Mouse (Mus musculus) heart, postnatal 0 days (tissue): Measurements from ENCODE around the gene Kif5a. TPM values are rescaled to one million over a fixed set of nuclear protein-coding genes. Genes with fewer than 3 reads are reported as not detected.

Experiments used
- ATAC-seq: fragments of 200-750 bp; cut with Nextera tagmentation; 2 replicates; pipeline ENCODE4 v1.8.0; 2017; ENCODE audit warnings: low read depth, moderate number of reproducible peaks, moderate library complexity; ENCODE audit not compliant: insufficient read depth
- DNase-seq: peaks from one replicate; pipeline ENCODE4 v3.0.0-alpha.2; 2016; ENCODE audit warnings: low spot score
- H3K27ac ChIP-seq: fragments of 300-500 bp; sonication (generic); 2 replicates; pipeline ENCODE4 v1.5.1; 2014; ENCODE audit warnings: low read depth, mild to moderate bottlenecking
- H3K27me3 ChIP-seq: fragments of 300-500 bp; sonication (generic); 2 replicates; pipeline ENCODE4 v1.6.1; 2014; ENCODE audit warnings: low read length, mixed read lengths; ENCODE audit not compliant: control insufficient read depth, insufficient read depth
- H3K36me3 ChIP-seq: fragments of 300-500 bp; sonication (generic); replicated peaks from 2 replicates; pipeline ENCODE4 v1.6.1; 2014; ENCODE audit warnings: low read length, mixed read lengths; ENCODE audit not compliant: control insufficient read depth, insufficient read depth
- H3K4me1 ChIP-seq: fragments of 300-500 bp; sonication (generic); 2 replicates; pipeline ENCODE4 v1.6.1; 2014; ENCODE audit warnings: antibody characterized with exemption; ENCODE audit not compliant: control insufficient read depth, insufficient read depth
- H3K4me2 ChIP-seq: fragments of 300-500 bp; sonication (generic); 2 replicates; pipeline ENCODE4 v1.6.1; 2014; ENCODE audit warnings: low read depth, mild to moderate bottlenecking, low read length, moderate library complexity
- H3K4me3 ChIP-seq: fragments of 300-500 bp; sonication (generic); 2 replicates; pipeline ENCODE4 v1.5.1; 2014; ENCODE audit warnings: low read depth, low read length
- H3K9ac ChIP-seq: fragments of 300-500 bp; sonication (generic); replicated peaks from 2 replicates; pipeline ENCODE4 v1.6.1; 2014; ENCODE audit warnings: low read depth, low read length, mixed read lengths
- H3K9me3 ChIP-seq: fragments of 300-500 bp; sonication (generic); replicated peaks from 2 replicates; pipeline ENCODE4 v1.6.1; 2016; ENCODE audit warnings: low read length; ENCODE audit not compliant: control insufficient read depth
- CTCF ChIP-seq: IDR thresholded peaks from 2 replicates; pipeline ENCODE4 v1.5.1; 2016; ENCODE audit warnings: antibody characterized with exemption, control low read depth, low read depth
- EP300 ChIP-seq: IDR thresholded peaks from 2 replicates; pipeline ENCODE4 v1.6.1; 2016; ENCODE audit warnings: antibody characterized with exemption, low read depth
- WGBS: fragments of 180-500 bp; shearing (Covaris S2); extraction: QIAGEN DNeasy Blood & Tissue Kit; methylation state at CpG from one replicate; pipeline ENCODE4 v1.1.7; 2014; 5-methylcytosine and 5-hydroxymethylcytosine counted together
- polyA plus RNA-seq: library from polyadenylated mRNA; unstranded; fragments of >200 nt; fragmentation: Nextera tagmentation; extraction: Ambion mirVana; gene quantifications from 2 replicates; pipeline ENCODE4 v1.2.1, GENCODE M21; 2015
- total RNA-seq: library from RNA; depleted of rRNA; stranded (reverse); fragments of >200 nt; gene quantifications from 2 replicates; pipeline ENCODE4 v1.2.3, GENCODE M21; 2014; ENCODE audit warnings: low replicate concordance

The Kif5a gene
- total and polyA plus RNA-seq, 2 experiments from 2014 or later = 0.11 to 0.27 TPM

DNA sequence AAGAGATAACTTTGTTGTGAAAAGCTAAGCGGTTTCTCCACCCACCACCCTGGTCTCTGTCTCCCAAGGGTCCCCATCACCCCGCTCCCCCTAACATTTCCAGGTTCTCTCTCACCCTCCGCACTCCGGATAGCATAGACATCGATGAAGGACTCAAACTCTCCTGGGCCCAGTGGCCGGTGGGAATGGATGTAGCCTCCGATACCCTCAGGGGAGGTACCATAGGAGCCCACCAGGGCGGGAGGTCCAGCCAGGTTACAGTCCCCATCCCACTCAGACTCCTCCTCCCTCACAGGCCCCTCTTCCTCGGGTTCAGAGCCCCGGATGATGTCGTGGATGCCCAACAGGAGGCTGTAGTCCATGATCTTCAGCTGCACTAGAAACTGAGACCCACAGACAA lies 63.7 kb downstream of the Kif5a start:
- Histone ChIP-seq H3K4me3 (no peak overlapping the region), H3K36me3 (peaks cover 49% of the 10 kb centered on the region), H3K9ac (no peak overlapping the region), H3K27ac (no peak overlapping the region), H3K9me3 (no peaks in the 10 kb centered on the region), H3K4me1 (peaks cover 14% of the 10 kb centered on the region), H3K4me2 (no peak overlapping the region), H3K27me3 (no peaks in the 10 kb centered on the region)
- DNase-seq = no peak
- 87% methylated on average over 11 of the region's 11 CpGs for WGBS
- no peak for TF ChIP-seq EP300
- TF ChIP-seq CTCF = no peak
- no peak for ATAC-seq

GRCm38 (mm10) chr10:127199068-127199467 lies 64.1 kb downstream of the Kif5a start:
- peaks cover 48% of the 10 kb centered on the region for H3K36me3 ChIP-seq
- H3K4me1 ChIP-seq = peaks cover 14% of the 10 kb centered on the region
- 71% methylated on average over 5 of the region's 5 CpGs for WGBS
- ATAC-seq (no peak), DNase-seq (no peak)
- H3K27ac ChIP-seq = no peak overlapping the region
- H3K4me2 ChIP-seq = no peak overlapping the region
- H3K9me3 ChIP-seq = no peaks in the 10 kb centered on the region
- no peak overlapping the region for H3K4me3 ChIP-seq
- H3K27me3 ChIP-seq = no peaks in the 10 kb centered on the region
- no peak overlapping the region for H3K9ac ChIP-seq
- TF ChIP-seq EP300 (no peak), CTCF (no peak)

DNA sequence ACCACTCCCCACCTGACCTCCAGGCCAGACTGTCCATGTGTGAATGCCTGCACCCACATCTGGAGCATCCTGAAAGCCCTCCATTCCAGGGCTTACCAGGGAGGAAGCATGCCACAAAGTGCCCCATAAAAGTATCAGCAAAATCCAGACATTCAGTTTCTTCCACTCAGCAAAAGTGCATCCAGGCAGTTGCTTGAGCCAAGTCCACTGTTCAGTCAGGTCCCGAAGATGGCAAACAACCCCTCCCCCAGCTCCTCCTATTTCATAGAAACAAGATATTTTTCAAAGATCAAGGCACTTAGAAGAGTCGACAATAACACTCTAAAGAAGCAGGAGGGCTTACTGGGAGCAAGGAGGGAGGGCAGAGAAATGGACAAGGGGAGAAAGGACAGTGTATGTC lies 64.7 kb downstream of the Kif5a start:
- 49% methylated on average over 2 of the region's 2 CpGs for WGBS
- H3K9ac ChIP-seq = no peak overlapping the region
- no peaks in the 10 kb centered on the region for H3K9me3 ChIP-seq
- TF ChIP-seq CTCF = no peak
- TF ChIP-seq EP300 = no peak
- H3K36me3 ChIP-seq = peaks cover 43% of the 10 kb centered on the region
- DNase-seq (no peak), ATAC-seq (no peak)
- H3K4me3 ChIP-seq = no peak overlapping the region
- H3K4me2 ChIP-seq = no peak overlapping the region
- no peaks in the 10 kb centered on the region for H3K27me3 ChIP-seq
- H3K4me1 ChIP-seq = peaks cover 14% of the 10 kb centered on the region
- no peak overlapping the region for H3K27ac ChIP-seq

GRCm38 (mm10) chr10:127197505-127198110 lies 65.5 kb downstream of the Kif5a start:
- Histone ChIP-seq H3K4me3 (no peak overlapping the region), H3K27me3 (no peaks in the 10 kb centered on the region), H3K9me3 (no peaks in the 10 kb centered on the region), H3K9ac (no peak overlapping the region), H3K4me1 (peaks cover 14% of the 10 kb centered on the region), H3K27ac (no peak overlapping the region), H3K4me2 (no peak overlapping the region), H3K36me3 (peaks cover 36% of the 10 kb centered on the region)
- TF ChIP-seq CTCF = no peak
- TF ChIP-seq EP300 = no peak
- 71% methylated on average over 11 of the region's 11 CpGs for WGBS
- ATAC-seq (no peak), DNase-seq (no peak)

DNA sequence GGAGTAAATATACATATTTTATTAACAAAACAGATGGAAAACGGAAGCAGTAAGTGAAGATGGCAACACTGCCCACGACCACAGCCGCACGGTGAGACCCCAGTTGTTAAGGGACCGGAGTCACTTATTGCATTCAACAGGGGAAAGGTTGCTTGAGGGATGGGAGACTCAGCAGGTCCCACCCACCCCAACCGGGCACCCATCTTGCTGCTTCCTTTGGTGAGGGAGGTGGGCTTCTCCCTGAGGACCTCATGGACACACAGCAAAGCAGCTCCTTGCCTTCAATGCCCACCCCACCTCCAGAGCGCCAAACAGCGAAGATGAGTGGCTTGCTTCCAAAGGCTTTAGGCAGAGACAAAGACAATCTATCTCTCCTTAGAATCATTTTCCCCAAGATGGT lies 66.0 kb downstream of the Kif5a start:
- H3K4me2 ChIP-seq = no peak overlapping the region
- H3K27me3 ChIP-seq = no peaks in the 10 kb centered on the region
- DNase-seq (no peak), ATAC-seq (no peak)
- H3K4me1 ChIP-seq = peaks cover 14% of the 10 kb centered on the region
- WGBS = 87% methylated on average over 8 of the region's 8 CpGs
- no peaks in the 10 kb centered on the region for H3K9me3 ChIP-seq
- no peak overlapping the region for H3K27ac ChIP-seq
- H3K4me3 ChIP-seq = no peak overlapping the region
- TF ChIP-seq EP300 = no peak
- no peak for TF ChIP-seq CTCF
- H3K36me3 ChIP-seq = peaks cover 31% of the 10 kb centered on the region
- H3K9ac ChIP-seq = no peak overlapping the region

- no peaks in the 10 kb centered on the region for H3K27me3 ChIP-seq
- H3K36me3 ChIP-seq = peaks cover 25% of the 10 kb centered on the region
- peak overlapping the region; percentile 94 for H3K27ac ChIP-seq
- no peaks in the 10 kb centered on the region for H3K9me3 ChIP-seq
- H3K4me3 ChIP-seq = peak overlapping the region; percentile 98
- H3K4me1 ChIP-seq = peaks cover 14% of the 10 kb centered on the region
- TF ChIP-seq CTCF = no peak
- no peak for TF ChIP-seq EP300
- WGBS = 5% methylated on average over 5 of the region's 5 CpGs
- H3K4me2 ChIP-seq = peak overlapping the region; percentile 99
- peak; percentile 72 for ATAC-seq
- peak overlapping the region; percentile 86; the same call in 1 of the 2 replicates for H3K9ac ChIP-seq
- DNase-seq = peak; percentile 87
Measured at GRCm38 (mm10) chr10:127196392-127196791, 66.8 kb downstream of the Kif5a start.
